Mouse (Mus musculus): ENCODE measurements at regions not wholly inside any gene's neighbourhood (a gene's known extent, or its start where the extent isn't known, plus 50 kb on each side); places are given as distances from the start of the nearest gene placed in this dataset.

DNA sequence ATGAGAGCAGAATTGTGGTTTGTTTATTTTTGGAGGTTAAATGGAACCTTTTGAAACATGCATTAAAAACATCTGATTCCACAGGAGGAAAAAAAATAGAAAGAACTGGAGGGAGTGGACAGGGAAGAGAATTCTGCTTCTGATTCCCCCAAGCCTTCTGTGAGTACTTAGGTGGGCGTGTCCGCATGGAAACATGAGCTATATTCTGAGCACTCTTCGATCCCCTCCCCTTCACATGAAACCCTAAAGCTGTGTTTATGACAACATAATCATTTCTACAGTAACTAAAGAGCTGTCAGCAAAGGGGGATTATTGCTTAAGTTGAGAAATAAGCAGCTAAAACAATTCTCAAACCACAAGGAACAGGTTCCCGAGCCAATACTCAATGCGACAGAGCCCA, 238.4 kb upstream of the Tll1 start:
- Histone ChIP-seq H3K36me3 (ENCODE audit: control insufficient read depth, insufficient read depth) (no peaks in the 10 kb centered on the region), H3K79me2 (ENCODE audit: control insufficient read depth, insufficient read depth) (no peaks in the 10 kb centered on the region), H3K4me3 (ENCODE audit: insufficient read depth, poor library complexity, severe bottlenecking) (no peak overlapping the region), H3K79me3 (ENCODE audit: low read depth) (no peaks in the 10 kb centered on the region), H3K27me3 (ENCODE audit: control insufficient read depth, insufficient read depth, insufficient read length) (no peaks in the 10 kb centered on the region), H3ac (ENCODE audit: control insufficient read depth, insufficient read length, low read depth) (no peak overlapping the region)
- TF ChIP-seq MAX (IDR thresholded peaks at IDR 0.05), result no peak
- TF ChIP-seq CTCF (IDR thresholded peaks at IDR 0.05; ENCODE audit: control insufficient read depth, insufficient read depth, insufficient read length), result no peak
- TF ChIP-seq USF1 (IDR thresholded peaks at IDR 0.05; ENCODE audit: low read depth), result no peak

DNA sequence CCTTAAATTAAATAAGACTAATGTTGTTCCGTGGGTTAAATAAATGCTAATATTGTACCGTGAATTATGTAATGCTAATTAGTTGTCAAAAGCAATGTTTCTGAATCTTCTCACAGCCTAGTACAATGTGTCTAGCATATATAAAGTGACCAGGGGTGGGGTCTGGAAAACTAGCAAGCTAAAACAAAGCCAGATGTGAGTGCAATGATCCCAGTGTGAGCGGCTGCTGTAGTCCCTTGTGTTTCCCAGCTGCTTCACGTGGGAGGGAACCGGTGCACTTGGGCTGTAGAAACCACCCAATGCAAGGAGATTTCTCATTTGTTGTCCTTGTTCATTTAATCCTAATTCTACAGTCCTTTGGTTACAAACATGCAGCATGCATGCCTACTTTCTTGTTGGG, 232.4 kb upstream of the Tll1 start:
- Histone ChIP-seq H3K79me2 (ENCODE audit: control insufficient read depth, insufficient read depth) (no peaks in the 10 kb centered on the region), H3ac (ENCODE audit: control insufficient read depth, insufficient read length, low read depth) (no peak overlapping the region), H3K4me3 (ENCODE audit: insufficient read depth, poor library complexity, severe bottlenecking) (no peak overlapping the region), H3K27me3 (ENCODE audit: control insufficient read depth, insufficient read depth, insufficient read length) (no peaks in the 10 kb centered on the region), H3K36me3 (ENCODE audit: control insufficient read depth, insufficient read depth) (no peaks in the 10 kb centered on the region), H3K79me3 (ENCODE audit: low read depth) (no peaks in the 10 kb centered on the region)
- TF ChIP-seq CEBPB (IDR thresholded peaks at IDR 0.05; ENCODE audit: low read depth) (no peak), MAX (IDR thresholded peaks at IDR 0.05) (no peak), USF1 (IDR thresholded peaks at IDR 0.05; ENCODE audit: low read depth) (no peak), MYOD1 (IDR thresholded peaks at IDR 0.05; ENCODE audit: control insufficient read depth, insufficient read length, low read depth) (no peak), MYOG (IDR thresholded peaks at IDR 0.05; ENCODE audit: control insufficient read depth, extremely low read depth, insufficient read length) (no peak), CTCF (IDR thresholded peaks at IDR 0.05; ENCODE audit: control insufficient read depth, insufficient read depth, insufficient read length) (no peak), FOSL1 (IDR thresholded peaks at IDR 0.05; ENCODE audit: insufficient read depth, low read length, poor library complexity, severe bottlenecking) (no peak)

GRCm38 (mm10) chr8:64434648-64435047, 228.6 kb upstream of the Tll1 start:
- TF ChIP-seq MYOD1 (IDR thresholded peaks at IDR 0.05; ENCODE audit: control insufficient read depth, insufficient read length, low read depth), result no peak
- TF ChIP-seq MAX (IDR thresholded peaks at IDR 0.05), result no peak
- TF ChIP-seq MYOG (IDR thresholded peaks at IDR 0.05; ENCODE audit: control insufficient read depth, extremely low read depth, insufficient read length), result no peak
- H3K4me3 ChIP-seq (ENCODE audit: insufficient read depth, poor library complexity, severe bottlenecking), result no peak overlapping the region
- H3ac ChIP-seq (ENCODE audit: control insufficient read depth, insufficient read length, low read depth), result no peak overlapping the region
- no peaks in the 10 kb centered on the region for H3K79me2 ChIP-seq (ENCODE audit: control insufficient read depth, insufficient read depth)
- H3K79me3 ChIP-seq (ENCODE audit: low read depth), result no peaks in the 10 kb centered on the region
- no peaks in the 10 kb centered on the region for H3K27me3 ChIP-seq (ENCODE audit: control insufficient read depth, insufficient read depth, insufficient read length)
- H3K36me3 ChIP-seq (ENCODE audit: control insufficient read depth, insufficient read depth), result no peaks in the 10 kb centered on the region

DNA sequence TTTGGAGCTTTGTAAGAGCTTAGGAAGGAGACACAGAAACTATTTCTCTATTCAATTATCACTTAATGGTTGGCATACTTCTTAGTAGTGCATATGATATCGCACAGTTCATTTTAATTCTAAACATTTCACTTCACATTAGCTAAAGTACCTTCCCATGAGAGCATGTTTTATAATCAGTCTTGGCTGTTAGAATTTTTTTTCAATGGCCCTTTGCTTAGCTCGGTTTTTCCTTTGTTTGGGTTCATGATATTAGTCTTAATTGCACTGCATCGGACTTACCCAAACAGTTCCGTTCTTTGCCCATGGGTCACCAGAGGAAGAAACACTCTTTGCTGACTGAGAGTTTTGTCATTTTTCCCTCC, 216.8 kb upstream of the Tll1 start:
- no peak overlapping the region for H3K4me3 ChIP-seq (ENCODE audit: insufficient read depth, poor library complexity, severe bottlenecking)
- no peaks in the 10 kb centered on the region for H3K79me3 ChIP-seq (ENCODE audit: low read depth)
- no peak for TF ChIP-seq MAX (IDR thresholded peaks at IDR 0.05)
- no peak for TF ChIP-seq USF1 (IDR thresholded peaks at IDR 0.05; ENCODE audit: low read depth)
- TF ChIP-seq MYOG (IDR thresholded peaks at IDR 0.05; ENCODE audit: control insufficient read depth, extremely low read depth, insufficient read length), result no peak
- TF ChIP-seq CEBPB (IDR thresholded peaks at IDR 0.05; ENCODE audit: low read depth), result no peak
- TF ChIP-seq CTCF (IDR thresholded peaks at IDR 0.05; ENCODE audit: control insufficient read depth, insufficient read depth, insufficient read length), result no peak
- no peak for TF ChIP-seq FOSL1 (IDR thresholded peaks at IDR 0.05; ENCODE audit: insufficient read depth, low read length, poor library complexity, severe bottlenecking)
- no peak for TF ChIP-seq MYOD1 (IDR thresholded peaks at IDR 0.05; ENCODE audit: control insufficient read depth, insufficient read length, low read depth)
- no peak overlapping the region for H3ac ChIP-seq (ENCODE audit: control insufficient read depth, insufficient read length, low read depth)
- no peaks in the 10 kb centered on the region for H3K79me2 ChIP-seq (ENCODE audit: control insufficient read depth, insufficient read depth)
- no peaks in the 10 kb centered on the region for H3K27me3 ChIP-seq (ENCODE audit: control insufficient read depth, insufficient read depth, insufficient read length)
- H3K36me3 ChIP-seq (ENCODE audit: control insufficient read depth, insufficient read depth), result no peaks in the 10 kb centered on the region

GRCm38 (mm10) chr8:64422200-64422849, 216.3 kb upstream of the Tll1 start:
- Histone ChIP-seq H3K4me3 (ENCODE audit: insufficient read depth, poor library complexity, severe bottlenecking) (no peak overlapping the region), H3K79me2 (ENCODE audit: control insufficient read depth, insufficient read depth) (no peaks in the 10 kb centered on the region), H3K79me3 (ENCODE audit: low read depth) (no peaks in the 10 kb centered on the region), H3ac (ENCODE audit: control insufficient read depth, insufficient read length, low read depth) (no peak overlapping the region), H3K27me3 (ENCODE audit: control insufficient read depth, insufficient read depth, insufficient read length) (no peaks in the 10 kb centered on the region), H3K36me3 (ENCODE audit: control insufficient read depth, insufficient read depth) (no peaks in the 10 kb centered on the region)
- TF ChIP-seq MYOD1 (IDR thresholded peaks at IDR 0.05; ENCODE audit: control insufficient read depth, insufficient read length, low read depth) (no peak), FOSL1 (IDR thresholded peaks at IDR 0.05; ENCODE audit: insufficient read depth, low read length, poor library complexity, severe bottlenecking) (no peak), USF1 (IDR thresholded peaks at IDR 0.05; ENCODE audit: low read depth) (no peak), CEBPB (IDR thresholded peaks at IDR 0.05; ENCODE audit: low read depth) (no peak), MAX (IDR thresholded peaks at IDR 0.05) (no peak), CTCF (IDR thresholded peaks at IDR 0.05; ENCODE audit: control insufficient read depth, insufficient read depth, insufficient read length) (no peak)

DNA sequence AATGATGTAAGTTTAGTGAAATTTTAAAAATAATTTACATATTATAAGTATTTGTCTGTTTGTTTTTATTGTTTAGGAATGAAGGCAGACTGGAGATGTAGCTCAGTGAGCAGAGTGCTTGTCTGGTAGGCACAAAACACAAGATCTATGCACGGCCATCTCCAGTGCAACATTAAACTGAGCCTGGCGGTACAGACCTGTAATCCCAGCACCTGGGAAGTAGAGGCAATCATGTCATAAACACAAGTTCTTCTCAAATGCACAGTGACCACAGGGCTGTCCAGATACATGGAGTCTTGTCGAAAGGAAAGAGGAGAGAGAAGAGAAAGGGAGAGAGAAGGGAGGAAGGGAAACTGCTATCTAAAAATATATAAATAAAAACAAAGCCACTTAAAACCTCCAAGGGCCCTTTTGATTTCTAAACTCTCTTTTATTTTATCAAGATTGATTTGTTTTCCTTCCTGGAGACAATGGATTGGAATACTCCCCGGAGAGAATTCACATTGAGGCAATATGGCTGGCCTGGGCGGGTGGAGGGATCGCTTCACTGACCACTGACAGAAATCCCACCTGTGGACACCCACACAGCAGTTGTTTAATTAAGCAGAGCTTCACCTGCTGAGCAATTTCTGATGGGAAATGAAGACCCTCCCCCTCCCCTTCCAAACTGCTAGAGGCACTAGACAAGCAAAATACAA, 215.6 kb upstream of the Tll1 start:
- Histone ChIP-seq H3K79me2 (ENCODE audit: control insufficient read depth, insufficient read depth) (no peaks in the 10 kb centered on the region), H3K79me3 (ENCODE audit: low read depth) (no peaks in the 10 kb centered on the region), H3K4me3 (ENCODE audit: insufficient read depth, poor library complexity, severe bottlenecking) (no peak overlapping the region), H3ac (ENCODE audit: control insufficient read depth, insufficient read length, low read depth) (no peak overlapping the region), H3K36me3 (ENCODE audit: control insufficient read depth, insufficient read depth) (no peaks in the 10 kb centered on the region), H3K27me3 (ENCODE audit: control insufficient read depth, insufficient read depth, insufficient read length) (no peaks in the 10 kb centered on the region)
- TF ChIP-seq MYOG (IDR thresholded peaks at IDR 0.05; ENCODE audit: control insufficient read depth, extremely low read depth, insufficient read length) (no peak), MYOD1 (IDR thresholded peaks at IDR 0.05; ENCODE audit: control insufficient read depth, insufficient read length, low read depth) (no peak), CEBPB (IDR thresholded peaks at IDR 0.05; ENCODE audit: low read depth) (no peak), FOSL1 (IDR thresholded peaks at IDR 0.05; ENCODE audit: insufficient read depth, low read length, poor library complexity, severe bottlenecking) (no peak)
